Mouse (Mus musculus): ENCODE data around the gene Zcchc10. TPM values are rescaled to one million over a fixed set of nuclear protein-coding genes. Genes with fewer than 3 reads are reported as not detected.

Zcchc10 gene
- polyA plus RNA-seq, 1 experiment: 10.4 TPM

Other genes with a start within 250 kb of the Zcchc10 start
- gene Hspa4, start 24.2 kb upstream of the Zcchc10 start, polyA plus RNA-seq (2012; ENCODE audit: insufficient read depth, insufficient read length, missing spikeins): 119 and 138 TPM in 2 replicates
- gene Aff4, start 26.2 kb downstream of the Zcchc10 start, polyA plus RNA-seq (2012; ENCODE audit: insufficient read depth, insufficient read length, missing spikeins): 17.7 and 77.7 TPM in 2 replicates
- gene Leap2, start 98.5 kb downstream of the Zcchc10 start, polyA plus RNA-seq (2012; ENCODE audit: insufficient read depth, insufficient read length, missing spikeins): not detected in 2 replicates
- gene Uqcrq, start 106.2 kb downstream of the Zcchc10 start, polyA plus RNA-seq (2012; ENCODE audit: insufficient read depth, insufficient read length, missing spikeins): 4,304 and 4,488 TPM in 2 replicates
- not detected in 2 replicates for gene Gdf9, start 106.3 kb downstream of the Zcchc10 start, polyA plus RNA-seq (2012; ENCODE audit: insufficient read depth, insufficient read length, missing spikeins)
- not detected in 2 replicates for gene Gm10447, start 132.4 kb downstream of the Zcchc10 start, polyA plus RNA-seq (2012; ENCODE audit: insufficient read depth, insufficient read length, missing spikeins)
- gene Shroom1, start 132.5 kb downstream of the Zcchc10 start, polyA plus RNA-seq (2012; ENCODE audit: insufficient read depth, insufficient read length, missing spikeins): 2.1 and 4.7 TPM in 2 replicates
- not detected in 2 replicates for gene Gm9837, start 145.8 kb downstream of the Zcchc10 start, polyA plus RNA-seq (2012; ENCODE audit: insufficient read depth, insufficient read length, missing spikeins)
- gene Gm9945, start 155.5 kb downstream of the Zcchc10 start, polyA plus RNA-seq (2012; ENCODE audit: insufficient read depth, insufficient read length, missing spikeins): not detected in 2 replicates
- not detected in 2 replicates for gene Sowaha, start 155.6 kb downstream of the Zcchc10 start, polyA plus RNA-seq (2012; ENCODE audit: insufficient read depth, insufficient read length, missing spikeins)
- gene Sept8, start 194.6 kb downstream of the Zcchc10 start, polyA plus RNA-seq (2012; ENCODE audit: insufficient read depth, insufficient read length, missing spikeins): 9.9 and 13.3 TPM in 2 replicates
- gene Kif3a, start 242.7 kb downstream of the Zcchc10 start, polyA plus RNA-seq (2012; ENCODE audit: insufficient read depth, insufficient read length, missing spikeins): 11.8 and 12.2 TPM in 2 replicates

Measured in brown adipose tissue, adult 24 weeks (tissue).